Mouse (Mus musculus): ENCODE measurements around the gene Trp53rka.

Trp53rka gene

GRCm38 (mm10) chr2:165486401-165486800 lies 6.7 kb downstream of the Trp53rka start:
- no peak for DNase-seq (ENCODE audit: inconsistent age in 2 of 2, low spot score in 1 of 2)

DNA sequence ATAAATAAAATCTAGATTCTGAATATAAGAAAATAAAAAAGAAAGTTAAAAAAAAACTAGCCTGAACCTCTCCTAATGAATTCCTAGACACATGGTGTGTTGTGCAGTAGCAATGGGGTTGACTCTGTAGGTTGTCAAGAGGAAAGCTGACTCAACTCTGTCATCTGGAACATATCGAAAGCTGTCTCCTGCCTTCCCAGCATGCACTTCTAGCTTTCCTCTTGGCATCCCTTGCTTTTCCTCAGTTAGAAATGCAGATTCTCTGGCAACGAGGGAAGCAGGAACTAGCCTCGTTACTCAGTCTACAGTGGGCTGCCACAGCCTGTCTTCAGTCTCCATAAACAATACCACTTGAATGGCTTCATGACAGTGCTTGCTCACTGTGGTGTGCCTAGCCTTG lies 7.3 kb downstream of the Trp53rka start:
- no peak for DNase-seq (ENCODE audit: inconsistent age in 2 of 2, low spot score in 1 of 2)

- DNase-seq (ENCODE audit: inconsistent age in 2 of 2, low spot score in 1 of 2), result no peak
Observed at GRCm38 (mm10) chr2:165484152-165484551, 9.0 kb downstream of the Trp53rka start.

- no peak for DNase-seq (ENCODE audit: inconsistent age in 2 of 2, low spot score in 1 of 2)
Observed at GRCm38 (mm10) chr2:165482003-165482402, 11.1 kb downstream of the Trp53rka start.

DNA sequence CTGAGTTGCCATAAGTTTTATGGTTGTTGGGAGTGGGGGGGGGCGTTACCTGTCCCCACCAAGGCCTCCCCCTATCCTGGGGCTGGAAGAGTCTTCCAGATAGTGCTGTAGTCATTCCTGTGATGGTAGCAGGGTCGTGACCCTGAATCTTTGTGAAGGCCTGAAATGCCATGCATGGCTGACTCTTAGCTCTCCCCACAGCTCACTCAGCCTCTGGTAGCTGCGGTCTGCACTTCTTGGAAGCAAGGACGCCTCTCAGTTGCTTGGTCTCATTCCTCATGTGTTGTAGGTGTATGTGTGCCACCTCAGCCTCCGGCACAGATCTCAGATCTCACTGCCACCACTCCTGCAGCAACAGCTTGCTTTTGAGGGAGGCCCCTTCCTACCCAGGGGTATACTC lies 17.3 kb downstream of the Trp53rka start:
- DNase-seq (ENCODE audit: inconsistent age in 2 of 2, low spot score in 1 of 2), result no peak

DNA sequence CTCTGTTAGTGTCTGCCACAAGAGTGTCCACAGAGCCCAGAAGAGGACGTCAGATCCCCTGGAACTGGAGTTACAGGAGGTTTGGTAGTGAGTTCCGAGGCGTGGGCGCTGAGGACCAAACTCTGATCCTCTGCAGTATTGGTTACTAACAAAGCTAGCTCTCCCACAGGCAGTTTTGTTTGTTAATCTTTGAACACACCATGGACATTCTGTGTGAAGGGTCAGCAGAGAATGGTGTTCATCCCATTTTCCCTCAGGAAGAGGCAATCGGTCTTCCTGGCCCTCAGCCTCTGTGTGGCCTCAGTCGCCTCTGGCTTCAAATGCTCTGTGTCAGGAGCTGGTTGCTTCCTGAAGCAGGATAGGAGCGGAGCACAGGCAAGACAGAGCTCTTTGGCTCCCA lies 17.7 kb downstream of the Trp53rka start:
- no peak for DNase-seq (ENCODE audit: inconsistent age in 2 of 2, low spot score in 1 of 2)

DNA sequence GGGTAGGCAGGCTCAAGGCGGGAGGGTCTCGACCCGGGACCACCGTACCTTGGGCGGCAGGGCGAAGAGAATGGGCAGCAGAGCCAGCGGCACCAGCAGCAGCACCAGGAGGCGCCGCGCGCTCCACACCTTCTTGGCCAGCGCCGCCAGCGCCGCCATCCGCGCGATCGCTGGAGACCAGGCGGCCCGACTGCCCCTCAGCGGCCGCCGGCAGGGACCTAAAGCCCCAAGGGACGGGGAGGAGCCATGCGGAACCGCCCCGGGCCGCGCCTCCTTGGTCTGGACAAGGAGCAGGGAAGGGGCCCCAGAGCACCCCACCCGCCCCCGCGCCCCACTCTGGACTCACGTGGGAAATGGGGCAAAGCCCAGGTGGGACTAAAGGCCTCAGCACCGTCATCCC lies 20.1 kb downstream of the Trp53rka start, which contains the start of gene Slc13a3:
Slc13a3 (minus strand) TSS at position 228 of the 400 bp plus-strand sequence.
- DNase-seq (ENCODE audit: inconsistent age in 2 of 2, low spot score in 1 of 2), result no peak

DNA sequence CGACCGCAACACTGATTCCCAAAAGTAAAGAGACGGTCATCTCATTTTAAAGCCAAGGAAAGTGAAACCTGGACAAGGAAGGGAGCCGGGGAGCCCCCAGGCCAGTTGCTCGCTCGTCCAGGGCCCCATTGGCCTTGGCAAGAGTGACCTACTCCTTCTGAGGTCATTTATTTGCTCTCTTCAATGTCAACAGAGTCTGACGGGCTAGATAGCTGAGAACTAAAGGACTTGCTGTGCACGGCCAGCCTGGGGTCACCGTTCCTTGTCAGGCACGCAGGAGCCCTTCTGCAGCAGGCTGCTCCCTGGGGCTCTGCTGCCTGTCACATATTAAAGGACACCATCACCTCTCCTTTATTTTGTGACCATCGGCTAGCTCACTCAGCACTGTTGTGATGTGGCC lies 21.2 kb downstream of the Trp53rka start:
- DNase-seq (ENCODE audit: inconsistent age in 2 of 2, low spot score in 1 of 2), result no peak

DNA sequence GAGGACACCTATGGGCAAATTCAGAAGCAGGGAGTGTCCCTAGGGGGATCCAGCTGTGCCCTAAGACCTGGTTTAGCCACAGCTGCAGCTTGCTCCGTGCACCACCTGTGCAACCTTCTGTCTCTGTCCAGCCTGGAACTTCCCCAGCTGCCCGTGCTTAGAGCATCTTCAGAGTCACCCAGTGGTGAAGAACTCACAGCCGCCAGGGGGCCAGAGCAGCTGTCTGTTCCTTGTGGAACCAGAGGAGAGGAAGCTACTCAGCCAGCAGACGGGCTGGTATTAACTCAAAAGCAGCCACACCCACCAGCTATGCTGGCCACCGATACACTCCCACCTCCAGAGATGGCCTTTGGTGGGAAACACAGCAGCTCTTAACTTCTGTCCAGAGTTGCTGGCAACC lies 23.0 kb downstream of the Trp53rka start:
- DNase-seq (ENCODE audit: inconsistent age in 2 of 2, low spot score in 1 of 2), result no peak

DNA sequence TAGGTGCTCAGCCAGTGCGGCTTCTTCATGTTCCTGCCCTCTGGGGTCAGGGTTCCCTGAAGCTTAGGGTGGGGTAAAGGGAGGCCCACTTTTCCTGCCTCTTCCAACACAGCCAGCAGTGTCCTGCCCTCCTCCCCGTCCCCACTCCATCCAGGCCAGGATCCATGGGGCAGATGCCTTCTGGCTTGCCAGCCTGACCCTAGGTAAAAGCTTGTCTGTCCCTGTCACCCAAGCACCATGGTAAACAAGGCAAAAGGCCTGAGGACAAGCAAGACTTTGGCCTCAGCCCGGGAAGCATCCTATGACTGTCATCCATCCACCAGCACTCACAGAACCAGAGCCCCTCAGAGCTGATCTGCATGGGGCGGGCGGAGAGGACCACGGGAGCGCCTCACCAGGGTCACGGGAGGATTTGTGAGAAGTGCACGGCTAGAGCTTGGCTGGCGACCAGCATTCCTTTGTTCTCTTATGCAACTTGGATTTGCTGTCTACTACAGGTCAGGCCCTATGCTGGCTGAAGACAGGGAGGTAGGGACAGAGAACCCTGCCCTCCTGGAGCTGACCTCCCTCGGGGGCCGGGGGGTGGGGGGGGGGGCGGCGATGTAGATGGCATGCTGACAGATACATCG lies 25.2 kb downstream of the Trp53rka start:
- peak in 1 of 2 experiments; percentile 35 for DNase-seq (ENCODE audit: inconsistent age in 2 of 2, low spot score in 1 of 2)

GRCm38 (mm10) chr2:165459663-165460062 lies 33.5 kb downstream of the Trp53rka start:
- DNase-seq (ENCODE audit: inconsistent age in 2 of 2, low spot score in 1 of 2), result no peak

- DNase-seq (ENCODE audit: inconsistent age in 2 of 2, low spot score in 1 of 2), result no peak
Observed at GRCm38 (mm10) chr2:165458189-165458588, 34.9 kb downstream of the Trp53rka start.

- DNase-seq (ENCODE audit: inconsistent age in 2 of 2, low spot score in 1 of 2), result peak in 1 of 2 experiments; percentile 43
Observed at GRCm38 (mm10) chr2:165456710-165457109, 36.4 kb downstream of the Trp53rka start.

- DNase-seq (ENCODE audit: inconsistent age in 2 of 2, low spot score in 1 of 2), result peak in 1 of 2 experiments; percentile 21
Observed at GRCm38 (mm10) chr2:165452730-165453693, 40.1 kb downstream of the Trp53rka start.

DNA sequence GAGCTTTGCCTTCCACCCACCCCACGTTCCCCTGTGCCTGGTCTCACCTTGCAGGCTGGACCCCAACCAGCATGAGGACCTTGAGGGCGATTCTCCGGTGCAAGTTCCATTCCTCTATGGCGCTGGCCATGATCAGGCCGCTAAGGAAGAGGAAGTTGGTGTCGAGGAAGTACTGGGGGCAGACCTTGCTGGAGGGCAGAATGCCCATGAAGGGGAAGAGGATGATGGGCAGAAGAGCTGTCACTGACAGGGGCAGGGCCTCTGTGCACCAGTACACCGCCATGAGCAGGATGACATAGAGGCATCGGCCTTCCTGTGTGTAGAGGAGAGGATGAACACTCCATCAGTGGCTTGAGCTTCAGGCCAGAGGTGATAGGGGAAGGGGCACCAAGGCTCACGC lies 44.6 kb downstream of the Trp53rka start:
- peak in 1 of 2 experiments; percentile 27 for DNase-seq (ENCODE audit: inconsistent age in 2 of 2, low spot score in 1 of 2)

DNA sequence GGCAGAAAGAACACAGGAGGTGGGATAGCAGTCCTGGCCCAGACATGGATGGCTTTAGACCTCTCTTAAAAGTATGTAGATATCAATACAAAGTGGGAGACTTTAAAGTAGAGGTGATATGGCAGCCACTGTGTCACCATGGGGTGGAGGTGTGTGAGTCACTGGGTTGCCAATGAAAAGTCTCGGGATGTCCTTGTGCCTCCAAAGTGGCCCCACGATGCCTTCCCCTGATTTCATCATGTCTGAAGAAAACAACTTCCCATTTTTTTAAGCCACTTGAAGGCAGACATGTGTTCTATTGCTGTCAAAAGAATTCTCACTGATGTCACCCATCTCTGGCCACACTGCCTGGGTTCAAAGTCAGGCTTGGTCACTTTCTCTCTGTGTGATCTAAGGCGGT lies 48.3 kb downstream of the Trp53rka start:
- DNase-seq (ENCODE audit: inconsistent age in 2 of 2, low spot score in 1 of 2), result no peak

DNA sequence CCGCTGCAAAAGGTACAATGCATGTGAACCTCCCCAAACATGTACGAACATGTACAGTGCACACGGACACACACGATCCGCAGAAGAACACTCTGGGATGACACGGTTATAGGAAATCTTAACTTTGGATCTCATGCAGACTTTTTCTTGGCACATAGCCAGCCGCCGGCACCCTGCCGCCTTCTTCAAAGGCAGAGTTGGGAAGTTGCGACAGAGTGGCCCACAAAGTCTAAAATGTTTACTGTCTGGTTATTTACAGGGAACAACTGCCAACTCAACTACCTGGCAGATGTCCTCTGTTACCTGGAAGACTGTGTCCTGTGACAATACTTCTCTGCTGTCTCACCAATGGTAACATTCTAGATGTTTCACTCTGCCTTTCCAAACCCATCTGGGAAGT lies 50.1 kb downstream of the Trp53rka start:
- peak; percentile 12 to 69 for DNase-seq (ENCODE audit: inconsistent age in 2 of 2, low spot score in 1 of 2)

DNA sequence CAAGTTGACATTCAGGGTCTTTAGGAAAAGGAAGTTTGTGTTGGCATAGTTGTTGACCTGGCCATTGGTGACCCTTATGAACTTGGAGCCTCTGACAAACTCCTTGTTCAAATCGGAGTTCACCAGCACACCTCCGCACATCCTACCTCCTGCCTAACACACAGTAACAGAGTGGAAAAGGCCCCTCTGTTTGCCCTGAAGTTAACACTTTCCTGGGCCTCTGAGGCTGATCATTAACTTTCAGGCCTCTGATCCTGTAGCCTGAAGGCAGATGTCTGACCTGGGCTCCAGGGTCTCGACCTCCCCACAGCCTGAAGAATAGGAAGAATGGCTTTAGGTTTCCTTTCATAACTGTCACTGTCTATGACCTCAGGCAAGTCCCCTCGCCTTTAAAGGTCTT lies 51.5 kb downstream of the Trp53rka start:
- DNase-seq (ENCODE audit: inconsistent age in 2 of 2, low spot score in 1 of 2), result no peak

Measured in adrenal gland, adult (tissue).